Mouse (Mus musculus) forebrain, postnatal 0 days (tissue): Measurements from ENCODE around the gene Vtcn1. TPM values are rescaled to one million over a fixed set of nuclear protein-coding genes. Genes with fewer than 3 reads are reported as not detected.

ENCODE experiments used
- ATAC-seq: fragments of 200-750 bp; cut with Nextera tagmentation; 2 replicates; pipeline ENCODE4 v1.8.0; 2017; ENCODE audit warnings: mild to moderate bottlenecking, moderate library complexity
- DNase-seq: peaks from one replicate; pipeline ENCODE4 v3.0.0-alpha.2; 2015
- H3K27ac ChIP-seq: fragments of 300-500 bp; sonication (generic); 2 replicates; pipeline ENCODE4 v1.5.1; 2014; ENCODE audit warnings: low read depth, mild to moderate bottlenecking, antibody characterized with exemption, low read length, moderate library complexity, mixed read lengths
- H3K27me3 ChIP-seq: fragments of 300-500 bp; sonication (generic); 2 replicates; pipeline ENCODE4 v1.6.1; 2014; ENCODE audit warnings: mild to moderate bottlenecking, low read length, mixed read lengths; ENCODE audit not compliant: insufficient read depth
- H3K36me3 ChIP-seq: fragments of 300-500 bp; sonication (generic); 2 replicates; pipeline ENCODE4 v1.6.1; 2014; ENCODE audit warnings: mild to moderate bottlenecking, moderate library complexity; ENCODE audit not compliant: insufficient read depth
- H3K4me1 ChIP-seq: fragments of 300-500 bp; sonication (generic); 2 replicates; pipeline ENCODE4 v1.6.1; 2014; ENCODE audit warnings: antibody characterized with exemption; ENCODE audit not compliant: insufficient read depth
- H3K4me2 ChIP-seq: fragments of 300-500 bp; sonication (generic); 2 replicates; pipeline ENCODE4 v1.6.1; 2014; ENCODE audit warnings: low read depth, mild to moderate bottlenecking, moderate library complexity
- H3K4me3 ChIP-seq: fragments of 300-500 bp; sonication (generic); 2 replicates; pipeline ENCODE4 v1.5.1; 2014; ENCODE audit warnings: low read depth, low read length, mixed read lengths
- H3K9ac ChIP-seq: fragments of 300-500 bp; sonication (generic); 2 replicates; pipeline ENCODE4 v1.6.1; 2014; ENCODE audit warnings: mild to moderate bottlenecking
- H3K9me3 ChIP-seq: fragments of 300-500 bp; sonication (generic); 2 replicates; pipeline ENCODE4 v1.6.1; 2016; ENCODE audit warnings: low read length
- CTCF ChIP-seq: sonication (generic); IDR thresholded peaks from 2 replicates; pipeline ENCODE4 v1.5.1; 2016; ENCODE audit warnings: antibody characterized with exemption, control low read depth, low read depth
- WGBS: fragments of 180-500 bp; shearing (Covaris S2); extraction: QIAGEN DNeasy Blood & Tissue Kit; methylation state at CpG from one replicate; pipeline ENCODE4 v1.1.7; 2014; 5-methylcytosine and 5-hydroxymethylcytosine counted together
- polyA plus RNA-seq: library from polyadenylated mRNA; unstranded; fragments of >200 nt; fragmentation: Nextera tagmentation; extraction: Ambion mirVana; gene quantifications from 2 replicates; pipeline ENCODE4 v1.2.1, GENCODE M21; 2015
- total RNA-seq: library from RNA; depleted of rRNA; stranded (reverse); fragments of >200 nt; gene quantifications from 2 replicates; pipeline ENCODE4 v1.2.3, GENCODE M21; 2014

Gene Vtcn1
- total and polyA plus RNA-seq, 2 experiments from 2014 or later = not detected

GRCm38 (mm10) chr3:100818709-100819108 is 6.5 kb upstream of the Vtcn1 start:
- Histone ChIP-seq H3K4me3 (no peak overlapping the region), H3K36me3 (no peaks in the 10 kb centered on the region), H3K9ac (no peak overlapping the region), H3K9me3 (no peaks in the 10 kb centered on the region), H3K4me1 (no peaks in the 10 kb centered on the region), H3K4me2 (no peak overlapping the region), H3K27me3 (no peaks in the 10 kb centered on the region), H3K27ac (no peak overlapping the region)
- no peak for DNase-seq
- WGBS = 75% methylated on average over 4 of the region's 4 CpGs
- TF ChIP-seq CTCF = no peak
- ATAC-seq = no peak

- no peak overlapping the region for H3K27ac ChIP-seq
- WGBS = 98% methylated on average over 5 of the region's 5 CpGs
- no peak for ATAC-seq
- no peak overlapping the region for H3K4me2 ChIP-seq
- no peak overlapping the region for H3K9ac ChIP-seq
- no peak overlapping the region for H3K4me3 ChIP-seq
- no peaks in the 10 kb centered on the region for H3K4me1 ChIP-seq
- no peak for DNase-seq
- no peaks in the 10 kb centered on the region for H3K36me3 ChIP-seq
- no peak for TF ChIP-seq CTCF
- H3K9me3 ChIP-seq = no peaks in the 10 kb centered on the region
- no peaks in the 10 kb centered on the region for H3K27me3 ChIP-seq
Observed at GRCm38 (mm10) chr3:100819571-100819970, 5.7 kb upstream of the Vtcn1 start.

- H3K27ac ChIP-seq = peak overlapping the region; percentile 23; the same call in 1 of the 2 replicates
- H3K4me3 ChIP-seq = no peak overlapping the region
- ATAC-seq (peak; percentile 58), DNase-seq (no peak)
- H3K4me1 ChIP-seq = no peaks in the 10 kb centered on the region
- no peaks in the 10 kb centered on the region for H3K9me3 ChIP-seq
- WGBS = 55% methylated on average over 2 of the region's 2 CpGs
- TF ChIP-seq CTCF = no peak
- H3K36me3 ChIP-seq = no peaks in the 10 kb centered on the region
- no peak overlapping the region for H3K4me2 ChIP-seq
- no peaks in the 10 kb centered on the region for H3K27me3 ChIP-seq
- H3K9ac ChIP-seq = peak overlapping the region; percentile 3; the same call in 1 of the 2 replicates
Observed at GRCm38 (mm10) chr3:100820852-100821251, 4.4 kb upstream of the Vtcn1 start.

GRCm38 (mm10) chr3:100821276-100821675 is 4.0 kb upstream of the Vtcn1 start:
- peak; percentile 65 for TF ChIP-seq CTCF
- peak; percentile 47 for DNase-seq
- peak; percentile 85 for ATAC-seq
- H3K27ac ChIP-seq = peak overlapping the region; percentile 23; the same call in 1 of the 2 replicates
- H3K9me3 ChIP-seq = no peaks in the 10 kb centered on the region
- no peaks in the 10 kb centered on the region for H3K27me3 ChIP-seq
- 64% methylated on average over 2 of the region's 2 CpGs for WGBS
- H3K4me2 ChIP-seq = no peak overlapping the region
- H3K36me3 ChIP-seq = no peaks in the 10 kb centered on the region
- H3K4me3 ChIP-seq = no peak overlapping the region
- H3K9ac ChIP-seq = peak overlapping the region; percentile 3; the same call in 1 of the 2 replicates
- no peaks in the 10 kb centered on the region for H3K4me1 ChIP-seq

GRCm38 (mm10) chr3:100843784-100844183 is 18.5 kb downstream of the Vtcn1 start:
- Histone ChIP-seq H3K9me3 (no peaks in the 10 kb centered on the region), H3K4me2 (no peak overlapping the region), H3K27ac (no peak overlapping the region), H3K36me3 (no peaks in the 10 kb centered on the region), H3K4me3 (no peak overlapping the region), H3K27me3 (no peaks in the 10 kb centered on the region), H3K9ac (no peak overlapping the region), H3K4me1 (no peaks in the 10 kb centered on the region)
- DNase-seq = peak; percentile 24
- WGBS = 47% methylated on average over 3 of the region's 3 CpGs
- no peak for TF ChIP-seq CTCF
- no peak for ATAC-seq

- 72% methylated on average over 5 of the region's 5 CpGs for WGBS
- no peak for TF ChIP-seq CTCF
- Histone ChIP-seq H3K36me3 (no peaks in the 10 kb centered on the region), H3K4me3 (no peak overlapping the region), H3K27me3 (no peaks in the 10 kb centered on the region), H3K9me3 (no peaks in the 10 kb centered on the region), H3K27ac (no peak overlapping the region), H3K4me1 (no peaks in the 10 kb centered on the region), H3K9ac (no peak overlapping the region), H3K4me2 (no peak overlapping the region)
- ATAC-seq (peak; percentile 43), DNase-seq (no peak)
Observed at GRCm38 (mm10) chr3:100844366-100844765, 19.1 kb downstream of the Vtcn1 start.

GRCm38 (mm10) chr3:100848348-100848747 is 23.1 kb downstream of the Vtcn1 start:
- no peak overlapping the region for H3K4me3 ChIP-seq
- no peak for TF ChIP-seq CTCF
- H3K9ac ChIP-seq = no peak overlapping the region
- H3K4me2 ChIP-seq = no peak overlapping the region
- no peak overlapping the region for H3K27ac ChIP-seq
- H3K36me3 ChIP-seq = no peaks in the 10 kb centered on the region
- no peaks in the 10 kb centered on the region for H3K9me3 ChIP-seq
- 87% methylated on average over 7 of the region's 7 CpGs for WGBS
- no peaks in the 10 kb centered on the region for H3K4me1 ChIP-seq
- no peaks in the 10 kb centered on the region for H3K27me3 ChIP-seq
- no peak for ATAC-seq
- no peak for DNase-seq
